Mouse (Mus musculus): ENCODE data around the gene Fam187a.

Fam187a gene

DNA sequence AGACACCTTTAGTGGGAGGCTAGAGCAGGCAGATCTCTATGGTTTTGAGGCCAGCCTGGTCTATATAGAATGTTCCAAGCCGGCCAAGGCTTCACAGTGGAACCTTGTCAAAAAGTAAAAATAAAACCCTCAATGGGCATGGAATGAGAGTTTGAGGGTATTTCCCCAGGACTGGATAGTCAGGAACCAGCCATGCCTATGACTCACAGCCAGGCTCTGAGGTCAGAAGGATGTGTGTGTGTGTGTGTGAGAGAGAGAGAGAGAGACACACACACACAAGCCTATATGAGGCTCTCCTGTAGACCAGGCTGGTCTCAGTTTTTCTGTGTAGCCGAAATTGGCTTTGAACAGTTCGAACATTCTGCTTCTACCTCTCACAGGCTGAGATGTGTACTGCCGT, 9.7 kb downstream of the Fam187a start:
- in situ Hi-C loops (cut with MboI, MseI), result loop anchor here (5.0 kb wide), 1 partner anchor 98 kb away; no protein-coding TSS in a partner anchor

DNA sequence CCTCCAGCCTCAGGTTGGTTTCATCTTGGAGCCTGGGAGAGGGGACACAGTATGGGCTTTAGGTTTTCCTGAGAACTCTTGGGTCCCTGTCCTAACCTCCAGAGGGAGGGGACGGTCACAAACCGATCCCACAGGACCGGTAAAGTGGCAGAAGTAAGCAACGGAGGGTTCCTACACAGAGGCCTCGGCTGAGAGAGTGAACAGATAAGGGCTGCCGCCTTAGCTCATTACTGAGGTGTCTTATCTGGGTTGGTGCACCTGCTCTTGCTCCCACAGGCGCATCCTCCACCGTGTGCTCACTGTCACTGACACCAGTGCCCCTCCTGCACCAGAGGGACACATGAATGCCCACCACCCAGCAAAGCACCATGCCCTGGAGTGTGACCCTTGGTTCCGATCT, 10.8 kb downstream of the Fam187a start:
- in situ Hi-C loops (cut with MboI, MseI), result loop anchor here (5.0 kb wide), 1 partner anchor 97 kb away; no protein-coding TSS in a partner anchor

DNA sequence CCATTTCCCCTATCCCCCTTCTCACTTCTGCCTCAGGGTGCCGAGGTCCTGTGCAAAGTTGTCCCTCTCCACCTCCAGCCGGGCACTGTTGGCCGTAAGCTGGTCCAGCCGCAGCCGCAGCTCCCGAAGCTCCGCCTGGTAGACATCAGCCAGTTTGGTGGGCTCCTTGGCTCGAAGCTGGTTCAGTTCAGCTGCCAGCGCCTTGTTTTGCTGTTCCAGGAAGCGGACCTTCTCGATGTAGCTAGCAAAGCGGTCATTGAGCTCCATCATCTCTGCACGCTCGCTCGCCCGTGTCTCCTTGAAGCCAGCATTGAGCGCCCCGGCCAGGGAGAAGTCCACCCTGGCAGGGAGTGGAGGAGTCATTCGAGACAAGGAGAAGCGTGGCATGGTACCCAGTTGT, 11.7 kb downstream of the Fam187a start:
- in situ Hi-C loops (cut with MboI, MseI), result loop anchor here (5.0 kb wide), 1 partner anchor 96 kb away; no protein-coding TSS in a partner anchor

DNA sequence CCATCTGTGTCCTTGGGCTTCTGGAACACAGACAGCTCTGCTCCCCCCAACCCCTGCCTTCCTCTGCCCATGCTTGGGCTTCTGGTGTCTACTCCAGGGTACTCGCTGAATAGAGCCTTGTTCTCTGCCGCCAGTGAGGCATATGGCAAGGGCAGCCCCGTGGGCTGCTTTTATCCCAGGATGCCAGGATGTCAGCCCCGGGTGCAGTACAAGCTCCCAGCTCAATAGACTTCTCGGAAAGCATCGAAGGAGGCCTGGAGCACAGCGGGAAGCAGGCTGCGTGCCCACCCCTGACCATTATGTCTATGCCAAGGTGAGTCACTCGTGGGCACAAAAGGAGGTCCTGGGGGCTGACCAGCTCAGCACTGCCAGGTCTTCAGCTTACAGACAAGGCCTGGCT, 13.4 kb downstream of the Fam187a start:
- in situ Hi-C loops (cut with MboI, MseI), result loop anchor here (5.0 kb wide), 1 partner anchor 94 kb away; no protein-coding TSS in a partner anchor

DNA sequence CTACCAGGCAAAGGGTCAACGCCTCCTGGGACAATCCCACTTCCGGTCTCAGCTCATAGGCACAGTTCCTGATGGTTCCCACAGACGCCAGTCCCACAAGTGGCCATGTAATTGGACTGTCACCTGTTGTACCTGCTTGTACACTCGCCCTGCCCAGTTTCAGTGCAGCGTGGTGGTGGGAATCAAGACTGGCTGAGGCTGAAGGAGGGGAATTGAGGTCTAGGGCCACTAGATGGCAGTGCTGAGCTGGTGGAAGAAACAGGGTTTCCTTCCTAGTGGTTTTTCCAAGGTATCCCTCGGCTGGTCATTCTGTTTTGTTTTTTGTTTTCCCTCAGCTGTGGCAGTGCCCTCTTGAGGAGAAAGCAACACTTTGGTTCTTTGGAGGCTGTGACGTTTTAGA, 15.8 kb downstream of the Fam187a start, which contains the start of gene Gfap:
TSS of gene Gfap (minus strand) at position 150 of the 400 bp plus-strand sequence.
- in situ Hi-C loops (cut with MboI, MseI), result no loop called here

DNA sequence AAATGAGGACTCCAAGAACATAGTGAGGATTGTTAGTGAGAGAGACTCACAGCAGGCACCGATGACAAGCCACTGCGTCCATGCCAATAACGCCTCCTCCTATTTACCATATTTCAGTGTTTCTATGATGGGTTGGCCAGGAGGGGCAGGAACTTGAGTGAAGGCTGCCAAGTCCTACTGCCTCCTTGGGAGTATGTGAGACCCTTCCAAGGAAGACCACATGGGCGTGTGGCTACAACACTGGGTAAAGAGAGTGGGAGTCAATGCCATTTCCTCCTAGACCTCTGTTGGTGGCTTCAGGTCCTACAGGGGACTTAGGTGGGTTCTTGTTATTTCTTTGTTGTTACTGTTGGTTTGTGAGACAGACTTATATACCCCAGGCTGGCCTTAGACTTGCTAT, 16.2 kb downstream of the Fam187a start:
- in situ Hi-C loops (cut with MboI, MseI), result no loop called here

DNA sequence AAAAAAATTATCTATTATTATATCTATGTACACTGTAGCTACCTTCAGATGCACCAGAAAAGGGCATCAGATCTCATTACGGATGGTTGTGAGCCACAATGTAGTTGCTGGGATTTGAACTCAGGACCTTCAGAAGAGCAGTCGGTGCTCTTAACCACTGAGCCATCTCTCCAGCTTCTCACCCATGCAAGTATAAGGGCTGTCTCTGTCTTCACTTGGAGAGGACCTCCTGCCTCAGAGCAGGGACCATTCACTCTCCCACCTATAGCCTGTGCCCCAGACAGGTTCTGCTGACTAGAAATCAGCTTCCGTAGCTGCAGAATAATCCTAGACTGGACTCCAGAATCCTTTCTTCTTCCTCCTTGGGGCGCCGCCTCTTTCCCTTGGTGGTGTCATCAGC, 17.1 kb downstream of the Fam187a start:
- in situ Hi-C loops (cut with MboI, MseI), result no loop called here

DNA sequence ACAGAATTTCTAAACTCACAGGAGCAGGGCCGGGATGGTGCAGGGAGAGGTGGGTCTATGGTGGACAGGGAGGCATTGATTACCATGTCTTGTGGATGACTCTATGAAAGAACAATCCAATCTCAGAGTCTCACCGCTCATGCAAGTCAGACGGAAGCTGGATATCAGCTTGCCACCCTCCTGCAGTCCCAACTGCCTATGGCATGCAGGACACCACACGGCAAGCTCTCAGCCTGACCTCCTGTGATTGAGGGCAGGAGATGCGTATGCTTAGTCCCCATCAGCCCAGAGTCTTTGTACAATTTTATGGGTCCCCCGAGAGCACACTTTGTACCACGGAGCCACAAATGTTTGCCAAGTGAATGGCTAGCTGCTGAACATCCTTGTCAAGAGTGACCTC, 18.7 kb downstream of the Fam187a start:
- in situ Hi-C loops (cut with MboI, MseI), result no loop called here

DNA sequence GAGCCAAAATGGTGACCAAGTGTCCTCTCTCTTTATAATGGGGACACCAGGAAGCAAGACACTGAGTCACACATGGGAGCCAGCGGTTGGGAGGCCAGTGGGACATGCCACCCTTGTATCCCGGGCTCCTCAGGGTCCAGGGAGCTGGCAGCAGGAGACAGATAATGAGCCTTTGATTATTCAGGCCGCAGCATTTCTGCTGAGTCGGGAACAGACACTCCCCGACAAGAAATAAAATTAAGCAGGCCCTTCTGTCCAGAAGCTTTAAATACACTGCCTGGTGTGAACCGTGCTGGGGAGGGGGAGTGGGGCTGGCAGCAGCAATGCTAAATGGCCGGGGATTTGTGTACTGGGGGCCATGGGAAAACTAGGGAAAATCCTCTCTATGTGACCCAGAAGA, 26.4 kb downstream of the Fam187a start:
- in situ Hi-C loops (cut with MboI, MseI), result no loop called here

DNA sequence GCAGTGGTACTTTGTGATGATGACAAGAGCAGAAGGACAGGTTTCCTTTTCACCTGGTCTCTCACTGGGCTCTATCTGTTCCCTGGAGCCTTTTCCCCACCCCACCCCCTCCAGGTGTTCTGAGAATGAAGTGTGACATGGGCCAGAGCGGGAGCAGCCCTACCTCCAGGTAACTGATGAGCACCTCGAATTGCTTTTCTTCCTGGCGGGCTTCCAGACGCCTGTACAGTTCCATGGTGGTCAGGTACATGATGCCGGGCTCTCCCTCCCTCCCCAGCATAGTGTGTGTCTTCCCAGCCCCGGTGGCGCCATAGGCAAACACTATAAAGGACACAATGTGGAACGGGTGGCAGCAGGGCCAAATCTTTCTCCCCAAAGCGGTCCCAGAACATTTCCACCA, 30.4 kb downstream of the Fam187a start:
- in situ Hi-C loops (cut with MboI, MseI), result no loop called here

DNA sequence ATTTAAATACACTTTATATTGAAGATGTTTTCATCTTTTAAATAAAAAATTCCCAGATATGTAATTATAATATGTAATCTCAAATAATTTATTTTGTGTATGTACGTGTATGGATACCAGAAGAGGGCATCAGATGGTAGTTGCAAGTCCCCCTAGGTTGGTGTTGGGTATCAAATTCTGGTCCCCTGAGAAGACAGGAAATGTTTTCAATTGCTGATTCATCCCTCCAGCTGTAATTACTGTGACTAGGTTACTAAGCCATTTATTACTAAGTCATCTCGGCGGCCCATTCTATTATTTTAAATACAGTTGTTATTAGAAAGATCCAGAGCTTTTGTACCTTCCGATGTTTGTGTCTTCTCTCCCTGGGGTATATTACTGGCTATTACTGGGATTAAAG, 33.1 kb downstream of the Fam187a start:
- in situ Hi-C loops (cut with MboI, MseI), result no loop called here

DNA sequence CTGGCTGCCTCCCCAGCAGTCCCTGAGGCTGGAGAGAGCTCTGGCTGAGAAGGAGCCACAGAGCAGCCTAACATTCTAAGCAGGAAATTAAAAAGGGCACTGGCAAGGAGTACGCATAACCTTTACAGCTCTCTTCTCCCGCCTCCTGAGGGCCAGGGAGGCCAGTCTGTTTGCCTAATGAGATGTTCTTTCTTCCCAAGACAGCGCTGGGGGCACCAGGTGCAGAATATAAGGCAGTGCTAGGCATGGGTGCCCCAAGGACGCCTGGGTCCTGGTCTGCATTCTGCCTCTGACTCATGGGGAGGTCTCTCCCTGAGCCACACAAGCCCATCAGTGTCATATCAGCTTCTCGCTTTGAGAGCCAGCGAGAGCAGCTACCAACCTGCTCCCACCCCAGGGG, 36.5 kb downstream of the Fam187a start:
- in situ Hi-C loops (cut with MboI, MseI), result no loop called here

DNA sequence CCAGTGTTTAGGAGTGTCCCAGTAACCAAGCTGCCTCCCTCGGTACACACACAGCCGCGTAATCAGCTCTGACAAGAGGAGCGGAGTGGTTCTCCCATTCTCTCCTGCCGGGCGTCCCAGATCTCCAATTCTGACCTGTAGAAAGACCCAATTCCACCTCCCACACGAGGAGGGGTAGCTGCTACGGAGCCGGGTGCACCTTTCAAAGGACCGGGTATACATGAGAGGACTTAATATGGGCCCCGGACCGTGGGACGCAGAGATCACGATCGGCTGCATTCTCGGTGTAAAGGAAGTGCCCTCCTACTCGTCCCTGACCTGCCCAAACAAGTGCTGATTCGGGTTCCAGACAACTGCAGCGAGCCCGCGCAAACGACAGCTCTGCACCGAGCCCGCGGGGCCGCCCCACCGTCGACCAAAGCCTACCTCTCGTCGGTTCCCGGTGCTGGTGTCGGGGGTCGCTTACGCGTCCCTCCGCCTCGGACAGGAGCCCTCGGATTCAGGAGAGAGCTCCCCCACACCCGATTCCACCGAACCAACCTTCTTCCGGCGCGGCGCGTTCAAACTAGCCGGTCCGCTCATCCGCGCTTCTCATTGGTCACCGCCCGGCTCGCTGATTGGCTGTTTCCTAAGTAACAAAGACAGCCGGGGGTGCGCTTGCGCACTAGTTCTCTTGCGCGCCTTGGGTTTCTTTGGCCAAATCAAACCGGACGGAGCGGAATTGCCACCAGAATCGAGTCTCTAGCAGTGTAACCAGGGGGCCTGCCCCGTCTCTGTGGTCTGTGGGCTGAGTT, 39.8 kb downstream of the Fam187a start, which contains the start of gene Kif18b:
TSS of gene Kif18b (minus strand) at position 568 of the 794 bp plus-strand sequence.
- in situ Hi-C loops (cut with MboI, MseI), result no loop called here

DNA sequence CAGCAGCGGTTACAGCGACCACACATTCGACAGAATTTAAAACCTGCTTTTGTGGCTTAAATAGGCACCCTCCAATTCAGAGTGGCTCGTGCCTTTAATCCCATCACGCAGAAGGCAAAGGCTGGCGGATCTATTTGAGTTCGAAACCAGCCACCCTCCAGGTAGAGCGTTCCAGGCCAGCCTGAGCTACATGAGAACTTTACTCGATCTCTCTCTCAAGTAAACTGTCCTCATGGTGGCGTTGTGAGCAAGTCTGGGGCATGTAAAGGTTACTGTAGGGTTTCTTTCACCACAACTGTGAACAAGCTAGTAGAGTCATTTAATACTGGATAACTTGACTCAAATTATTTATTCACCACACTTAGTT, 40.4 kb downstream of the Fam187a start:
- in situ Hi-C loops (cut with MboI, MseI), result no loop called here

DNA sequence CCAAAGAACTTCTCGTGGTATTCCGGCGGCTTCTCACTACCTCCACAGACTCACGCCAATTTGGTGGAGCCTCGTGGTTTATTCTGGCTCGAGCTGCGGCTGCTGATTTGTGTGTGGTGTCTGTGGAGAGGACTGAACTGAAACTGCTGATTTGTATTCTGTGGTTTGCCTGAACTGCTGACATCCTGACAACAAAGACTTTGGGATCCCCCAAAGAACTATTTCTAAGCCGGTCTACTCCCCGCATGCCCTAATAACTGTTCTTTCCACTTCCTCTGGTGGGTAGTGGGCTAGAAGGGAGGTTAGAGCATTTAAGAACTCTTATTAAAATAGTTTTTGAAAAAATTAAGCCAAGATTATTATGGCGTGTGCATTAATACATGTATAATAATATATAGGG, 45.7 kb downstream of the Fam187a start:
- in situ Hi-C loops (cut with MboI, MseI), result no loop called here

DNA sequence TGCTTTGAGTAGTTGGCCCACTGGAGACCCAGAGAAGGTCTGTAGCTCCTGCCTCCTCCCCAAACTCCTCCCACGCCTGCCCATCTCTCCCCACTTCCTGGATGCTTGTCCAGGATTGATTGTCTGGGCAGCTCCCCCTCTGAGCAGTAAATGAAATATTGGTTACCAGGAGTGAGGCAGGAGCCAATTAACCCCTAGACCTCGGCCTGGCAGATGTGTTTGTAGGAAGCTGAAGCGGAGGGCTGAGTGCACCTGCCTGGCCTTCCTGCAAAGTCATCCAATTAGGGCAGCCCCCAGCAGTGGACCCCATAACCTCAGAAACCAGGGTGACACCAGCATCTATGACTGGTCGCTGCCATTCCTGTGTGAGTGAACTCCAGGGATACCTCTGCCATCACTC, 51.3 kb downstream of the Fam187a start:
- in situ Hi-C loops (cut with MboI, MseI), result no loop called here
